Mouse (Mus musculus) CD8-positive naive resting alpha-beta T cell, adult 2 months (primary cell): Measurements from ENCODE around the gene Phf3.
"Not testable (repeated sequence)": the region's sequence is repeated elsewhere in the genome, so short reads cannot be mapped to it uniquely, and the experiment has no call there.

Experiments used
- DNase-seq, 2 experiments: peaks; one replicate each; pipeline ENCODE4 v3.0.0; 2022; ENCODE audit warnings: low read depth in 2 of 2, low spot score in 2 of 2

Phf3 gene

DNA sequence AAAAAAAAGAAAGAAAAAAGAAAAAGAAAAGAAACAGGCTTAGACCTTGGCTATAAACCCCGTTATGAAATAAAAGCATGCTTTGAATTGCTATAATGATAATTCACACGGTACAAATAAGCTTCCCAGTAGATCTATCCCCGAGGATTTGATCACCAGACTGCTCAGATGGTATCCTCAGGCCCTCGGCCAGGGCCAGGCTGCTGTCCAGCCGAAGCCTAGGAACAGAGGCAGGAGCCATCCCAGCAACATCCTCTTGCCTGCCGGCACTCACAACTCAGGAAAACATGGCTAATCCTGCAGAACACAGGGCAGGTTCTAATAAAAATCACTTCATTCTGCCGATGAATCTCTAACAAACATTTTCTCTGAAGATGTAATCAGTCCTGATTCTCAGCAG is 100.9 kb downstream of the Phf3 start:
- no peak for DNase-seq

- DNase-seq = no peak
These were observed 101.9 kb downstream of the Phf3 start for GRCm38 (mm10) chr1:30771772-30772171.

DNA sequence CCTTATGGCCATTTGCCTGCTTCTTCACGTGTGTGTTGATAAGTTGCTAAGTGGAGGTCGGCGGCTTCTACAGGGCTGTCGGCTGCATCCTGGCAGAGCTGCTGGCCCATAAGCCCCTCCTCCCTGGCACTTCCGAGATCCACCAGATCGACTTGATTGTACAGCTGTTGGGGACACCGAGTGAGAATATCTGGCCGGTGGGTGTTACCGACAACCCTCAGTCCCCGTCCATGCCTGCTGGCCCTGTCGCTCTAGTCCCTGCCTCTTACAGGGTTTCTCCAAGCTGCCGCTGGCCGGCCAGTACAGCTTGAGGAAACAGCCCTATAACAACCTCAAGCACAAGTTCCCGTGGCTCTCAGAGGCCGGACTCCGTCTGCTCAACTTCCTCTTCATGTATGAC is 103.1 kb downstream of the Phf3 start:
- not testable (repeated sequence) for DNase-seq

DNA sequence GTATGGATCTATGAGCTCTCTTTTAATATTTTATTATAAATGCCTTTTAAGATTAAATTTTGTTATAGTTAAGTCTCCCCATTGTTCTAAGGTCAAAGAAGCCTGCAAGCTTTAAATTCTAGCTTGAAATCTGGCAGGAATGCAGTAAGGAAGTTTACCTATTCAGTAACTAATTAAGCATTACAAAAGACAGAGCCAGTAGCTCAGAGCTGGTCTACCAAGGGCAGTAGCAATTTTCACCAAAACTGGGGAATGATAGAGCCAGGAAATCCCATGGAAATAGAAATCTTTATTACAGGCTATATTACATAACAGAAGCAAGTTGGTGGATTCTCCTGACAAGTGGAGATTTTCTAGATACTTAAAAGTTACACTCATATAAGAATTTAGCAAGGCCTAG is 116.9 kb downstream of the Phf3 start:
- DNase-seq = no peak

DNA sequence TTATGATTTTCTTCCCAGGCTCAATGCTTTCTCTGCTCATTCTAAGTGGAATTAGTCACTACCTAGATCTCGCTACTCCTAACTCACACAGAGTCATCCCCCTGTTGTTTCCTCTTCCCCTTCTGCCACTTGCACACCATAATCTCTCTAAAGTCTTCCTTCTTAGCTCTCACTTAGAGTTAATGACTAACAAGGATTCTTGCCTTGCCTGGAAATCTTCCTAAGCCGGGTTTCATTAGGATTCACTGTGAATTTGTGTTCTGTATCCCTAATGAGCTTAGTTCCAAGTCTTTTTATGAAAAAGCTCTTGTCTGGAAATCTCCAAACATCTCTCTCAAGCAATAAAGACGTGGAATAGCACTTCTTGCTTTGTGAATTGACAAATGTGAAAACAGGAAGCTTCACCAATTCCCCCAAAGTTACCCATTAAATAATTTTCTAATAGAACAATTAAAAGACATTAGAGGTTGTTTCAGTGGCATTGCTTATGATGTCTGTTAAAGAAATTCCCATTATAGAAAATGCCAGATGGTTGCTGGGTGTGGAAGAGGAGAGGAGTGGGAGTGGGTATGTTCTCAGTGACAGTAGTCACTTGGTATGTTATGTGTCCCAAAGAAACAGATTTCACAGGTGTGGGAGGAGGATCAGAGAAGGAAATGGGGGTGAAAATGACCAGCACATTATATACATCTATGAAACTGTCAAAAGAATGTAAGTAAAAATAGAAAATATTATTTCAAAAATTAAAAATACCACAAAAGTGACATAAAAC is 118.1 kb downstream of the Phf3 start:
- no peak for DNase-seq
